Mouse (Mus musculus) olfactory bulb, adult 2 months (tissue): ENCODE measurements around the gene Bend4. TPM values are rescaled to one million over a fixed set of nuclear protein-coding genes. Genes with fewer than 3 reads are reported as not detected.

ENCODE experiments used
- H3K27ac ChIP-seq: fragments of 200-500 bp; 2 replicates; pipeline ENCODE4 v1.5.1; 2012; ENCODE audit warnings: low read depth, low read length; ENCODE audit not compliant: insufficient read depth
- H3K4me1 ChIP-seq: fragments of 200-500 bp; 2 replicates; pipeline ENCODE4 v1.6.1; 2012; ENCODE audit warnings: low read length; ENCODE audit not compliant: control insufficient read depth, insufficient read depth
- H3K4me3 ChIP-seq: fragments of 200-500 bp; 2 replicates; pipeline ENCODE4 v1.5.1; 2012; ENCODE audit warnings: mild to moderate bottlenecking, low read depth, low read length, moderate library complexity; ENCODE audit not compliant: insufficient read depth
- CTCF ChIP-seq: fragments of 200-500 bp; IDR thresholded peaks from 2 replicates; pipeline ENCODE4 v1.5.1; 2012; ENCODE audit warnings: low read depth, mild to moderate bottlenecking, low read length, moderate library complexity; ENCODE audit not compliant: insufficient read depth
- POLR2A ChIP-seq: fragments of 200-500 bp; IDR thresholded peaks from 2 replicates; pipeline ENCODE4 v1.6.1; 2012; ENCODE audit warnings: mild to moderate bottlenecking, low read depth, low read length, moderate library complexity; ENCODE audit not compliant: insufficient read depth
- WGBS: fragments of 180-500 bp; shearing (Covaris S2); methylation state at CpG from one replicate; pipeline ENCODE4 v1.1.7; 2018; 5-methylcytosine and 5-hydroxymethylcytosine counted together
- polyA plus RNA-seq: library from polyadenylated mRNA; stranded (reverse); fragments of >200 nt; gene quantifications from 2 replicates; pipeline ENCODE4 v1.2.4, GENCODE M21; 2012; ENCODE audit warnings: low replicate concordance; ENCODE audit not compliant: missing spikeins, insufficient read depth, insufficient read length

The Bend4 gene
- polyA plus RNA-seq, 1 experiment = not detected

DNA sequence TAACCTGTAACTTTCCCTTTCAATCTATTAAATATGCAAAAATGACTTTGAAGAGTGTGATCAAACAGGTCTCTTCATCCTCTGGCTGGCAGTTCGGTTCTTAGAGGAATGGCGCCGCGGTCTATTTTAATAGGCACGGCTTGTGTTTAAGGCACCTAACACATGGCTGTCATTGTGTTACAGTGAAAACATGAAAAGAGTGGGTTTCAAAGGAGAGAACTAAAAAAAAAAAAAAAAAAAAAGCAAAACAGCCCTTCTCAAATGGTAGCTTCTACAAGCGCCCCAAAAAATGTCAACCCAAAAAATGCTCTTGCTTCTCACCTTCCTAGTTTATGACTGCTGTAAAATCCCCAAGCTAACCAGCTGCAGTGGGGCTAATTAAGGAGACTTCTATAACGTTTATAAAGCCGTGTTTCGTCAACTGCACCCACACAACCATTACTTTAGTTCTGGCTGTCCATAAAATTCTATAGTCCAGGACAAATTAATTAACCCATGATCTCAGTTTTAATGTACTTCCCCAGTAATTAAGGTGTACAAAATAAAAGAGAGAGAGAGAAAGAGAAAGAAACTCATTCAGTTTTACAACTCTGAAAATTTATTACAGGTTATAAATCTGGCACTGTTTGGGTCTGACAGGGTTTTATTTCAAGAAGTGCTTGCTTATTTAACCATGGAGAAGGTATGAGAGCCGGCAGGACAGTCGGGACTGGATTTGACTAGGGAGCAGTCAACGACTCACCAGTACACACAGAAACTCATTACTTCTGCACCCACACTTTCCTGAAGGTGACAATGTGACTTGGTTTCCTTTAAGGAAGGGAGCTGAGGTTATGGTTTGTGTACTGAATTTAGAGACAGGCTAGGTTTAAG is 27.3 kb downstream of the Bend4 start:
- no peak overlapping the region for H3K4me3 ChIP-seq
- TF ChIP-seq POLR2A (no peak), CTCF (no peak)
- peaks cover 8% of the 10 kb centered on the region for H3K4me1 ChIP-seq
- no peak overlapping the region for H3K27ac ChIP-seq
- 44% methylated on average over 12 of the region's 12 CpGs for WGBS

DNA sequence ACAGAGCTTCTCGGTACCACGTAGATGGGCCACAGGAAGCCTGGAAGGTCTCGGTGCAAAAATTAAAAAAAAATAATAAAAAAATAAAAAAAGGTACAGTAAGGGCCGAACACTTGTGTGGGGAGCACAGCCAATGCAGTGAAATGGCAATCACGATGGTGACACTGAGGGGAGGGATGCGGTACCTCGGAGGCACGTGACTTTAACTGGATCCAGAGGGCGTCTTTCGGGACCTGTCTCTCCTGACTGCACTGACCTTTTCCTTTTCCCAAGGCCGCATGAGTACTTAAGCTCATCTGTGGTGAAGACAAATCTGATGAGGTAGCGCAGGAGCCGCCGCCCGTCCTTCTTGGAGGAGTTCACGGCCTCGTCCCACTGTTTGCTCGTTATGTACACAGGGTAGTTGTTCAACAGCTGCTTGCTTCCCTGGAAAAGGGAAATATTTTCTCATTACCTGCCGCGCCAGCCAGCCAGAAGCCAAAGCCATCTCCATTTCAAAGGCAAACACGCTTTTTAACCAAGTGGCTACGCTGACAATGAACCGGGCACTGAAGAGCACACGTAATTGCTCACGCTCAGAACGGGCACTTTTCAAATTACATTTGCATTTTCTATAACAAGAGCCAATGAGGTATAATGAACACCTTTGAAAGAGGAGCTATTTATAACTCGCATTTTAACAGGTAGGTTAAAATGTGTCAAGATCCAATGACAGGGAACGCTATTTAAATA is 28.1 kb downstream of the Bend4 start:
- 77% methylated on average over 28 of the region's 28 CpGs for WGBS
- H3K4me3 ChIP-seq = no peak overlapping the region
- H3K4me1 ChIP-seq = peaks cover 8% of the 10 kb centered on the region
- TF ChIP-seq CTCF (no peak), POLR2A (no peak)
- H3K27ac ChIP-seq = no peak overlapping the region

DNA sequence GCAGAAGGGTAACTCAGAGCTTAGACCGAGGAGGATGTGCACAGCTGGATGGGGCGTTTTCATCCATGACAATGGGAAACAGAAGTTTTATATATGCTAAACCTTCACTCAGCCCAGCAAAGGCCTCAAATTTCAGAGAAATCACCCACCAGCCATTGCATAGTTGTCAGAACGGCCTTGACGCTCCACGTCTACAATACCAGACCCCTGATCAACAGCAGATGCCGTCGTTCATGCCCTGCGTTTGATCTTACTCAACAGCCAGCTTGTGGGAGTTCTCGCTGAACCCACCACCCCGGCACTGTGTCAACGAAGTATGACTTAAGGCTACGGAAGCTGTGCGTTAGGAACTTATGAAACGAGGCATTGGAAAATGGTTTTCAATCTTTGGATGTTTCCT is 30.9 kb downstream of the Bend4 start:
- H3K27ac ChIP-seq = no peak overlapping the region
- peaks cover 10% of the 10 kb centered on the region for H3K4me1 ChIP-seq
- H3K4me3 ChIP-seq = no peak overlapping the region
- 91% methylated on average over 14 of the region's 14 CpGs for WGBS
- TF ChIP-seq POLR2A = no peak
- no peak for TF ChIP-seq CTCF

DNA sequence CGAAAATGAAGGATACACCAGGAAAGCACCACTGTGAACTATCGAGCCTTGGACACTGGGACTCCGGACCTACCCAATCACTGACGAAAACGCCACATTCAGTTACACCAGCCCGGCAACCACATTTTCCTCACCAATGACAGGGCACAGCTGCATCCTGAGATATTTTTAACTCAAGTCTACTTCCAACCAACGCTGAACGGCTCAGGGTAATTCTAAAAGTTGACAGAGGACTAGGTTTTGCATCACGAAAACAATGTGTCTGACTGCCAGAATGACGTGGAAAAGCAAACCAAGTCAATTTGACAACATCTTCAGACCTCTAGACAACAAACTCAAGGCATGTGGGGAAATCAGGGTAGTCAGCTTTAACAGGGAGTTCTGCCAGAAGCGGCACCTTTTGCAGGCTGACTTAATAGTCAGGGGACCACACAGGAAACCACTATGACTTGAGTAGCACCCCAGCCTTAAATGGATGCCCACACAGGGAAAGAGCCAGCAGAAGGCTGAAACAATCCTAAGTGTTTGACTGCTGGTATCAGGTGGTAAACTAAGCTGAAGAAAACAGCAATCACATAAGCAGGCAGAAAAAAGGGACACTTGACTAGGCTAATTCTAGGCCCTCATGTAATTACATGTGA is 32.8 kb downstream of the Bend4 start:
- no peak overlapping the region for H3K4me3 ChIP-seq
- peaks cover 7% of the 10 kb centered on the region; the same call in 1 of the 2 replicates for H3K4me1 ChIP-seq
- WGBS = 52% methylated on average over 11 of the region's 11 CpGs
- no peak for TF ChIP-seq CTCF
- no peak for TF ChIP-seq POLR2A
- H3K27ac ChIP-seq = no peak overlapping the region

DNA sequence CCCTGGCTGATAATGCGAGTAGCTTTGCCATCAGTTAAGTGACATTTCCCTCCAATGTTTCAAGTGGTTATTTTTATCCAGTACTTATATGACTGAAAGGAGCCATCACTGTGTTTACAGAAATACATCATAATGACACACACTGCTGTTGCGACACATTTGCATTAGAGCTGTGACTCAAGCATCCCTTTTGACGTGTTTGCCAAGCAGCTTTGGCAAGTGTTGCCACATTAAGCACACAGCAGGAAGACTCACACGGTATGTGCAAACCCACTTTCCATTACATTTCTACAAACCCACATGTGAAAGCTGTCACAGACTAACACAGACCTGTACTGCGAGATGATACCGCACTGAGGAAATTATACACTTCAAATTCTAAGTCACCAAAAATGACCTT is 34.2 kb downstream of the Bend4 start:
- WGBS = 72% methylated on average over 6 of the region's 6 CpGs
- TF ChIP-seq POLR2A = no peak
- no peak for TF ChIP-seq CTCF
- H3K27ac ChIP-seq = no peak overlapping the region
- peaks cover 3% of the 10 kb centered on the region; the same call in 1 of the 2 replicates for H3K4me1 ChIP-seq
- H3K4me3 ChIP-seq = no peak overlapping the region

DNA sequence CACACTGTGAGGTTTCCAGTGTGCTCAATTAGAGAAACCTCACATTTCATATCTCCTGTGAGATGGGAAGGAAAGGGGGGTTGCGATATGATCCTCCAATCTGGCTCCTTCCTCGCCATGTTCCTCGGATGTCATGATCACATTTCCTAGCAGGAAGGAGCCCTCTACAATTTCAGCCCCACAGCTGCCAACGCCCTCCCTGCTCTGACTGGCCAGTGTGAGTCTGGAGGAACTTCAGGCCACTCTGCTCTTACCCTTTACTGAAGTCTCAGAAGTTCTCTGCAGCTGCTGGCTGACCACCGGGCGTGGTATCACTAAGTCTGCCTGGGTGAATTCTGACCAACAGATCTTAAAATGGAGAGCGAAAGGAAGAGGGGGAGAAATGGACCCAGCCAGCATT is 45.6 kb downstream of the Bend4 start:
- Histone ChIP-seq H3K4me3 (no peak overlapping the region), H3K27ac (no peak overlapping the region), H3K4me1 (no peaks in the 10 kb centered on the region)
- TF ChIP-seq CTCF (no peak), POLR2A (no peak)
- 92% methylated on average over 7 of the region's 7 CpGs for WGBS

DNA sequence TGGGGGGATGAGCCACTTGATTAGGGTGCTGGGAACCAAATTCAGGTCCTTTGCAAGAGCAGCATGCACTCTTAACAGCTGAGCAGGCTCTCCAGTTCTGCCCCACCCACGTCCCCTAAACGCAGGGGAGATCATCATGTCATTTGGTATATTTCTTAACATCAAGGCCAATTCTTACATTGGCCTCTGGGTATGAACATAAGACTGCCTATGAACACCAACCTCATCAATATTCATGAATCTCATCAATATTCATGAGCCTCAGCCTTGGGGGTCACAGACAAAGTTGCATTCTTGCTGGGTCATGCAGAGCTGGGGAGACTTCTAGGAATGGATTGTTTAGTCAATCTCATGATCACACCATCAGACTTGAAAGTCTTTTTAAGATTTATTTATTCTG is 46.4 kb downstream of the Bend4 start:
- no peak overlapping the region for H3K27ac ChIP-seq
- WGBS = 57% methylated on average over 2 of the region's 2 CpGs
- H3K4me3 ChIP-seq = no peak overlapping the region
- TF ChIP-seq CTCF = no peak
- TF ChIP-seq POLR2A = no peak
- H3K4me1 ChIP-seq = no peaks in the 10 kb centered on the region

DNA sequence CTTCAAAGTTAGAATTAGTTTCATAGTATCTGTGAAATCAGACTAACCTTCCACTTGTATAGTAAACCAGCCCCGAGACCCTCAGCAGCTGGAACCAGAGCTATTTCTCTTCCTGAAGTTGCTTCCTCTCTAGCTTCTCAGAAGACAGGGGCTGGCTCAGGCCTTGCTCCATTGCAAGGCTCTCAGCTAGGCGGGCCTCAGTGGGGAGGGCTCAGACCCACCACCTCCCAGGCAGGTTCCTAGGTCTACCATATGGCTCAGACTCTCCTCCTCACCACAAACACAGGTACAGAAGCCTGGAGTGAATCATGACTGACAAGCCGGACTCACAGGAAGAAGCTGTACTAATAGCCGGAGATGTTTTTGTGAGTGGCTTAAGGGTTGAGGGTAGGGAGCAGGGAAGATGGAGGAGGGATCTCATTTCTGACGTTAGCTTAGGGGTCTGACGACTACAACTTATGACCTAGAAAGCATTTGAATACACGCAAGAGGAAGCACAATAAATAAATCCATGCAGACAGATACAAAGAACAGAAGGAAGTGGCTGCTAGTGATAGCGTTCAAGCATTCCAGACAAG is 51.0 kb downstream of the Bend4 start:
- whole genome bisulfite sequencing = 88% methylated on average over 8 of the region's 8 CpGs
- no peak for TF ChIP-seq POLR2A
- no peak for TF ChIP-seq CTCF

More for the DNA sequence above, 51.0 kb downstream of the Bend4 start:
- Histone ChIP-seq H3K4me1 (no peaks in the 10 kb centered on the region), H3K4me3 (no peak overlapping the region), H3K27ac (no peak overlapping the region)
